Mouse (Mus musculus) G1E (cell line): ENCODE measurements around the gene Map4k5.

ENCODE experiments used
- CTCF ChIP-seq: IDR thresholded peaks from 2 replicates; pipeline ENCODE4 v1.5.1; 2012; ENCODE audit warnings: low read depth, low read length, inconsistent platforms, mixed read lengths
- GATA1 ChIP-seq: IDR thresholded peaks from 2 replicates; pipeline ENCODE4 v1.6.1; 2012; ENCODE audit warnings: borderline replicate concordance, low read length, inconsistent platforms, mixed read lengths
- GATA2 ChIP-seq: IDR thresholded peaks from 2 replicates; pipeline ENCODE4 v1.6.1; 2012; ENCODE audit warnings: low read depth, low read length, inconsistent platforms, borderline replicate concordance
- POLR2AphosphoS5 ChIP-seq: IDR thresholded peaks from 2 replicates; pipeline ENCODE4 v1.6.1; 2012; ENCODE audit warnings: low read depth, low read length, inconsistent platforms; ENCODE audit not compliant: insufficient replicate concordance
- TAL1 ChIP-seq: conservative IDR thresholded peaks from 2 replicates; pipeline ENCODE4 v1.6.1; 2012; ENCODE audit warnings: low read depth, low read length, inconsistent platforms, mixed read lengths

GRCm38 (mm10) chr12:69888345-69888744, 4.7 kb downstream of the Map4k5 start:
- TF ChIP-seq CTCF = no peak
- TF ChIP-seq GATA1 = no peak
- TF ChIP-seq POLR2AphosphoS5 = no peak
- TF ChIP-seq TAL1 = no peak
- no peak for TF ChIP-seq GATA2
